Mouse (Mus musculus) forebrain, embryonic 14.5 days (tissue): ENCODE data around the gene Repin1. TPM values are rescaled to one million over a fixed set of nuclear protein-coding genes. Genes with fewer than 3 reads are reported as not detected.

Experiments
- ATAC-seq: fragments of 200-750 bp; cut with Nextera tagmentation; 2 replicates; pipeline ENCODE4 v1.8.0; 2017; ENCODE audit warnings: mild to moderate bottlenecking, moderate library complexity
- DNase-seq: peaks from one replicate; pipeline ENCODE4 v3.0.0-alpha.2; 2015; ENCODE audit warnings: low spot score
- H3K27ac ChIP-seq: fragments of 300-500 bp; sonication (generic); 2 replicates; pipeline ENCODE4 v1.5.1; 2014; ENCODE audit warnings: low read depth, mild to moderate bottlenecking, control low read depth, low read length, moderate library complexity
- H3K27me3 ChIP-seq: fragments of 300-500 bp; sonication (generic); replicated peaks from 2 replicates; pipeline ENCODE4 v1.6.1; 2014; ENCODE audit warnings: low read length, control low read depth, mixed read lengths; ENCODE audit not compliant: control insufficient read depth, insufficient read depth
- H3K36me3 ChIP-seq: fragments of 300-500 bp; sonication (generic); 2 replicates; pipeline ENCODE4 v1.6.1; 2014; ENCODE audit warnings: low read length, control low read depth; ENCODE audit not compliant: control insufficient read depth, insufficient read depth
- H3K4me1 ChIP-seq: fragments of 300-500 bp; sonication (generic); 2 replicates; pipeline ENCODE4 v1.6.1; 2014; ENCODE audit warnings: antibody characterized with exemption, low read length, control low read depth; ENCODE audit not compliant: control insufficient read depth, insufficient read depth
- H3K4me2 ChIP-seq: fragments of 300-500 bp; sonication (generic); 2 replicates; pipeline ENCODE4 v1.6.1; 2014; ENCODE audit warnings: mild to moderate bottlenecking, control low read depth, low read length
- H3K4me3 ChIP-seq: fragments of 300-500 bp; sonication (generic); 2 replicates; pipeline ENCODE4 v1.5.1; 2014; ENCODE audit warnings: low read depth, low read length, control low read depth
- H3K9ac ChIP-seq: fragments of 300-500 bp; sonication (generic); 2 replicates; pipeline ENCODE4 v1.6.1; 2014; ENCODE audit warnings: mild to moderate bottlenecking, low read length, control low read depth, moderate library complexity
- H3K9me3 ChIP-seq: fragments of 300-500 bp; sonication (generic); replicated peaks from 2 replicates; pipeline ENCODE4 v1.6.1; 2016; ENCODE audit warnings: low read length, control low read depth, mixed read lengths; ENCODE audit not compliant: control insufficient read depth
- WGBS: fragments of 180-500 bp; shearing (Covaris S2); extraction: QIAGEN DNeasy Blood & Tissue Kit; methylation state at CpG from one replicate; pipeline ENCODE4 v1.1.7; 2014; 5-methylcytosine and 5-hydroxymethylcytosine counted together
- polyA plus RNA-seq: library from polyadenylated mRNA; unstranded; fragments of >200 nt; fragmentation: Nextera tagmentation; extraction: Ambion mirVana; gene quantifications from 2 replicates; pipeline ENCODE4 v1.2.1, GENCODE M21; 2014

Repin1 gene
- polyA plus RNA-seq, 1 experiment from 2014 or later = 27.3 TPM

GRCm38 (mm10) chr6:48594043-48594738 lies 508 bp downstream of the Repin1 start:
- peak overlapping the region; percentile 86 for H3K9ac ChIP-seq
- H3K27ac ChIP-seq = peak overlapping the region; percentile 90
- H3K4me3 ChIP-seq = peak overlapping the region; percentile 75
- WGBS = under 1% methylated on average over 37 of the region's 41 CpGs
- H3K27me3 ChIP-seq = no peaks in the 10 kb centered on the region
- H3K4me2 ChIP-seq = peak overlapping the region; percentile 73
- peaks cover 13% of the 10 kb centered on the region for H3K4me1 ChIP-seq
- H3K9me3 ChIP-seq = peaks cover 18% of the 10 kb centered on the region; the same call in 1 of the 2 replicates
- DNase-seq (peak; percentile 63), ATAC-seq (peak; percentile 66)
- peaks cover 32% of the 10 kb centered on the region for H3K36me3 ChIP-seq

DNA sequence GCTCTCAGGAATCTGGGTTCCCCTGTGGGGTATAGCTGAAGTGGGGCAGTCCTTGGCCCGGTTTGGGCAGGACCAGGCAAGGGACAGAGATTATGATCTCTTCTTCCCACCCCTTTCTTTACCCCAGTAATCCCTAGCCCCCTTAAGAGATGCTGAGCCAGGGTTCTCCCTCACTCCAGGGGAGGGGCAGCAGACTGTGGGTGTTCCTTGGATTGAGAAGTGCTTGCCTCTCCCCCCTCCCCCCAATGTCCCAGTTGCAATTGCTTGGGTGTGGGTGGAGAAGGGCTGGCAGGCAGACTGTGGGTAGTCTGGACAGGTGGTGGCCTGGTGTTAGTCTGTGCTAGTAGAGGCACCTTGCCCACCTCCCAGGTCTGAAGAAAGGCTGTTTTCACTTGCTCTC lies 1.6 kb downstream of the Repin1 start:
- peaks cover 13% of the 10 kb centered on the region for H3K4me1 ChIP-seq
- H3K27me3 ChIP-seq = no peaks in the 10 kb centered on the region
- WGBS = 43% methylated on average over 1 of the region's 1 CpGs
- DNase-seq (no peak), ATAC-seq (no peak)
- H3K4me2 ChIP-seq = peak overlapping the region; percentile 73
- H3K36me3 ChIP-seq = peaks cover 40% of the 10 kb centered on the region
- H3K9ac ChIP-seq = peak overlapping the region; percentile 86; the same call in 1 of the 2 replicates
- H3K4me3 ChIP-seq = 0 out of 2 replicates have a peak overlapping the region, but pooled peaks have one; percentile 75
- H3K27ac ChIP-seq = no peak overlapping the region
- H3K9me3 ChIP-seq = peaks cover 18% of the 10 kb centered on the region; the same call in 1 of the 2 replicates

DNA sequence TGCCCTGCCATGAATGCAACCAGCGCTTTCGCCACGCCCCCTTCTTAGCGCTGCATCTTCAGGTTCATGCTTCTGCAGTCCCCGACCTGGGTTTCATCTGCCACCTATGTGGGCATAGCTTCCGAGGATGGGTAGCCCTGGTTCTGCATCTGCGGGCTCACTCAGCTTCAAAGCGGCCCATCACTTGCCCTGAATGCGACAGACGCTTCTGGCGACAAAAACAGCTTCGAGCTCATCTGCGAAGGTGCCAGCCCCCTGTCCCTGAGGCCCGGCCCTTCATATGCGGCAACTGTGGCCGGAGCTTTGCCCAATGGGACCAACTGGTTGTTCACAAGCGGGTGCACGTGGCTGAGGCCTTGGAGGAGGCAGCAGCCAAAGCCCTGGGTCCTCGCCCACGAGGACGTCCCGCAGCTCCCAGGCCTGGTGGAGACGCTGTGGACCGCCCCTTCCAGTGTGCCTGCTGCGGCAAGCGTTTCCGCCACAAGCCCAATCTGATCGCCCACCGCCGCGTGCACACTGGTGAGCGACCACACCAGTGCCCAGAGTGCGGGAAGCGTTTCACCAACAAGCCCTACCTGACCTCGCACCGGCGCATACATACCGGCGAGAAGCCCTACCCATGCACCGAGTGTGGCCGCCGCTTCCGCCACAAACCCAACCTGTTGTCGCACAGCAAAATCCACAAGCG lies 3.0 kb downstream of the Repin1 start:
- Histone ChIP-seq H3K4me2 (no peak overlapping the region), H3K9me3 (peaks cover 18% of the 10 kb centered on the region; the same call in 1 of the 2 replicates), H3K27ac (no peak overlapping the region), H3K36me3 (peaks cover 40% of the 10 kb centered on the region), H3K27me3 (no peaks in the 10 kb centered on the region), H3K9ac (no peak overlapping the region), H3K4me1 (peaks cover 17% of the 10 kb centered on the region), H3K4me3 (no peak overlapping the region)
- DNase-seq (no peak), ATAC-seq (no peak)
- WGBS = 96% methylated on average over 45 of the region's 45 CpGs

DNA sequence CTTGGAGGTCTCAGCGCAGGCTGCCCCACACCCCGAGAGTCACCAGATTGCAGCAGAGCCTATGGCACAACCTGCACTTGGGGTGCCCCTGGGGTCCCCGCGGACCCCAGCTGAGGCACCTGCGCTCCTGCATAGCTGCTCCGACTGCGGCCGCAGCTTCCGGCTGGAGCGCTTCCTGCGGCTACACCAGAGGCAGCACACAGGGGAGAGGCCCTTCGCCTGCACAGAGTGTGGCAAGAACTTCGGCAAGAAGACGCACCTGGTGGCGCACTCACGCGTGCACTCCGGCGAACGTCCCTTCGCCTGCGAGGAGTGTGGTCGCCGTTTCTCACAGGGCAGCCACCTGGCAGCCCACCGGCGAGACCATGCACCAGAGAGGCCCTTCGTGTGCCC lies 3.5 kb downstream of the Repin1 start:
- Histone ChIP-seq H3K4me1 (peaks cover 17% of the 10 kb centered on the region), H3K27ac (no peak overlapping the region), H3K36me3 (peaks cover 40% of the 10 kb centered on the region), H3K4me2 (no peak overlapping the region), H3K9ac (no peak overlapping the region), H3K9me3 (peaks cover 18% of the 10 kb centered on the region; the same call in 1 of the 2 replicates), H3K4me3 (no peak overlapping the region), H3K27me3 (no peaks in the 10 kb centered on the region)
- ATAC-seq (no peak), DNase-seq (no peak)
- WGBS = 96% methylated on average over 27 of the region's 27 CpGs

DNA sequence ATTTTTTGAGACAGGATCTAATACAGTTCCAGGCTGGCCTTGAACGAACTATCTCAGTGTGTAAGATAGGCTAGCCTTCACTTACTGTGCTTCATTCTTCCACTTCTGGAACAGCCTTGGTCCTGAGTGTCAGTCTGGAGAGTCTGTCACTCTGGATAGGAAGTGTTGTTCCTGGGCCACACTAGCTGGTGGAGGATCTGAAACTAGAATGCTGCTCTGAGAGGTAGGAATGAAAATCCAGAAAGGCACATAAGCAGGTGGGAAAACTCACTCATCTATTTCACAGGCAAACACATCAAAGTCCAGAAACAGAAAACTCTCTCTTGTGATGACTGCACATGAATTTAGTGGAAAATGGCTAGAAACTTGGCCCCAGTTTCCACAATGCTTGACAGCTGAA lies 6.9 kb downstream of the Repin1 start:
- H3K9me3 ChIP-seq = peaks cover 18% of the 10 kb centered on the region; the same call in 1 of the 2 replicates

DNA sequence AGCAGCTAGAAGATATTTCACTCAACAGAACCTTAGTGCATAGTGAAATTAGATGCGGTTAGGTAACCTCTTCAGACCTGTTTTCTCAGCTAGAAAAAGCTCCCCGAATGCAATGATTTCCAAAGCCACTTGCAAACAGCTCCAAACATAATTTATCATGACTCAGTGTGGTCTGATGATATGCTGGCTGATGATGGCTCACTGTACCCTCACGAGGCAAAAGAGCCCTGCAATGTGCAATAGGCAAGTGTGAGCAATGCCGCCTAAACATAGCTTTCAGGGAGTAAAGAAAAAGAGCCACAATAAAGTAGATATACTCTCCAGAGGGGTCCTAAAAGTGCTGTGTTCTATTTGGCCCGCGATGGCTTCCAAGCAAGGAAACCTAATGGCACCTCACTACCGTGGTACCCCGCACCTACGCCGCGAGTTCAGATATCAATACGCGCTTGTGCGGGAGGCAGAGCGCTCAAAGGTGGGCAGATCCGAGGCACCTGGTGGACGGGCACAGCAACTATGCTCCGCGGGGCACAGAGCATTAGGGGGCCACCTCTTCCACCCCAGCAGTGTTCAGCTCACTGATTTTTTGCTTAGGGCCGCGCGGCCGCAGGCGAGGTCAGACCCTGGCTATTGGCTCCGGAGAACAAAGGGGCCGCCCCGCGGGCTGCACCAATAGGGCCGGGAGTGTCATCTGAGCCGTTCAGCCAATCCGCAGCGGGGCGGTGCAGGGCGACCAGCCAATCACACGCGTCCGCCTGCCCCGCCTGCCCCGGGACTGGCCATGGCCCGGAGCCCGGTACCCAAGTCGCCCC lies 7.8 kb downstream of the Repin1 start, which contains the start of gene Zfp775:
Gene Zfp775, plus strand, starts transcription at position 793 of the 809 bp plus-strand sequence.
- Histone ChIP-seq H3K4me2 (peak within 1 kb of the TSS; percentile 87), H3K4me1 (peaks cover 9% of the 10 kb centered on the region), H3K9me3 (peaks cover 14% of the 10 kb centered on the region; the same call in 1 of the 2 replicates), H3K4me3 (peak within 1 kb of the TSS; percentile 76), H3K27ac (peak within 1 kb of the TSS; percentile 85), H3K9ac (peak within 1 kb of the TSS; percentile 97), H3K36me3 (peaks cover 35% of the 10 kb centered on the region), H3K27me3 (no peaks in the 10 kb centered on the region)
- ATAC-seq = peak; percentile 99
- DNase-seq = peak; percentile 98
- WGBS = 3% methylated on average over 42 of the region's 42 CpGs

More for the DNA sequence above, 6.9 kb downstream of the Repin1 start:
- Histone ChIP-seq H3K4me2 (no peak overlapping the region), H3K9ac (no peak overlapping the region), H3K36me3 (peaks cover 40% of the 10 kb centered on the region), H3K4me3 (no peak overlapping the region), H3K4me1 (peaks cover 9% of the 10 kb centered on the region), H3K27me3 (no peaks in the 10 kb centered on the region), H3K27ac (no peak overlapping the region; the same call in 1 of the 2 replicates)
- ATAC-seq = no peak
- 84% methylated on average over 1 of the region's 1 CpGs for WGBS
- no peak for DNase-seq

- Histone ChIP-seq H3K27me3 (no peaks in the 10 kb centered on the region), H3K9ac (peak overlapping the region; percentile 97), H3K9me3 (peaks cover 7% of the 10 kb centered on the region; the same call in 1 of the 2 replicates), H3K36me3 (peaks cover 27% of the 10 kb centered on the region), H3K4me3 (peak overlapping the region; percentile 76), H3K27ac (peak overlapping the region; percentile 83), H3K4me1 (peaks cover 9% of the 10 kb centered on the region), H3K4me2 (peak overlapping the region; percentile 87)
- WGBS = under 1% methylated on average over 28 of the region's 28 CpGs
- ATAC-seq = peak; percentile 80
- DNase-seq = peak; percentile 46
Measured at GRCm38 (mm10) chr6:48602080-48602741, 8.5 kb downstream of the Repin1 start.

DNA sequence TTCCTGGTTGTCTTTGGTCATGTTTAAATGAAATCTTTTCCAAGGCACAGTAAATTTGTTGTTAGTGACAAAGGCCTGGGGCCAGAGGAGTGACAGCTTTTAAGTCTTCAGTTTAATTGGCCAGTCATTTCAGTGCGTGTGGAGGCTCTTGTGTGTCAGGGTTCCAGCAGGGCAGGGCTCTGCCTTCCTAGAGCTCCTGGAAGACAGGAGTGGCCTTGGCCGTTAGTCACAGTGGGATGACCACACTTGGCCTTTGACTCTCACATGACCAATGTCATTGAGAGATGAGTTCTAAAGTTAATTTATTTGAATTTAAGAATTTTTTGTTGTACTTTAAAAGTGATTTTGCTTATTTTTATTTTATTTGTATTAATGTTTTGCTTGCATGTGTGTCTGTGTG lies 14.4 kb downstream of the Repin1 start:
- H3K4me3 ChIP-seq = no peak overlapping the region
- no peak overlapping the region for H3K4me2 ChIP-seq
- WGBS = 75% methylated on average over 2 of the region's 2 CpGs
- no peaks in the 10 kb centered on the region; the same call in 1 of the 2 replicates for H3K4me1 ChIP-seq
- no peak for DNase-seq
- no peaks in the 10 kb centered on the region for H3K9me3 ChIP-seq
- H3K27me3 ChIP-seq = no peaks in the 10 kb centered on the region
- ATAC-seq = no peak
- H3K9ac ChIP-seq = no peak overlapping the region
- no peak overlapping the region for H3K27ac ChIP-seq
- peaks cover under 1% of the 10 kb centered on the region; the same call in 1 of the 2 replicates for H3K36me3 ChIP-seq
